ENCODE assay signal across 25 mouse cellular contexts in genomic region chr1:55446273-55446672, GRCm38 (mm10). TPM values are rescaled to one million over a fixed set of nuclear protein-coding genes. Genes with fewer than 3 reads are reported as not detected.
A peak's percentile ranks its signal among the peaks of the same experiment; 100 is the strongest.
DNase-seq lines count a peak whose midpoint lies in the region; ATAC-seq and TF ChIP-seq lines count a peak whose summit lies in the region.
"Had no signal": no experiment of that assay in that cellular context is flagged by ENCODE, and none has a peak within 500 bp of the region (broad histone marks: within the 10 kb centered on the region; RNA-seq: fewer than 3 reads in every experiment).

No protein-coding gene starts in this region.

- no peak for DNase-seq in lung, postnatal 4 days
- peak; percentile 57 for DNase-seq in thymus, adult 2 months
- DNase-seq in thymus, postnatal 4 days = peak; percentile 69
- no peak for DNase-seq in left cerebral cortex, adult 18-20 months (ENCODE audit: low spot score in 2 of 2)
- DNase-seq in urinary bladder, adult 18-20 months (ENCODE audit: low spot score in 2 of 2) = no peak
- DNase-seq in spleen, adult 18-20 months = no peak
- DNase-seq: adrenal gland, postnatal 14 days; B cell, adult 2 months; cerebellum, adult 9-11 months; gastrocnemius, adult 2 months; heart, postnatal 36 days; kidney, adult 8-10 months; kidney, postnatal 10 days; lung, postnatal 14 days; right cerebral cortex, postnatal 14 days had no signal

- ATAC-seq in lung, embryonic 16.5 days (ENCODE audit: low read depth) = peak; percentile 43; the same call in 1 of the 2 replicates
- peak; percentile 51 for ATAC-seq in inflammation-experienced regulatory T-cells, adult 6 months
- ATAC-seq: midbrain, embryonic 13.5 days had no signal

- H3K27ac ChIP-seq in lung, embryonic 16.5 days (ENCODE audit: low read length) = no peak overlapping the region
- H3K27ac ChIP-seq in thymus, adult 2 months (ENCODE audit: control insufficient read depth, insufficient read depth, low read length) = peak overlapping the region; percentile 86
- H3K27ac ChIP-seq: embryonic facial prominence, embryonic 12.5 days; forebrain, embryonic 12.5 days; gastrocnemius, adult 2 months; hindbrain, embryonic 13.5 days; intestine, embryonic 15.5 days; midbrain, embryonic 13.5 days had no signal

- TF ChIP-seq CTCF in thymus, adult 2 months (IDR thresholded peaks at IDR 0.05; ENCODE audit: borderline replicate concordance, control insufficient read depth, extremely low read depth, insufficient read depth, low read length, poor library complexity) = no peak

- H3K9ac ChIP-seq in lung, embryonic 16.5 days (ENCODE audit: low read length) = no peak overlapping the region
- H3K9ac ChIP-seq: embryonic facial prominence, embryonic 12.5 days; forebrain, embryonic 12.5 days; heart, embryonic 12.5 days; hindbrain, embryonic 13.5 days; intestine, embryonic 15.5 days; midbrain, embryonic 13.5 days had no signal

- no peak overlapping the region for H3K4me3 ChIP-seq in lung, embryonic 16.5 days (ENCODE audit: low read length)
- no peak overlapping the region for H3K4me3 ChIP-seq in thymus, adult 2 months (ENCODE audit: control insufficient read depth, insufficient read depth, low read length)
- H3K4me3 ChIP-seq: embryonic facial prominence, embryonic 12.5 days; erythroblast, embryonic 14.5 days; forebrain, embryonic 12.5 days; gastrocnemius, adult 2 months; heart, embryonic 12.5 days; hindbrain, embryonic 13.5 days; intestine, embryonic 15.5 days; megakaryocyte, embryonic 14.5 days; midbrain, embryonic 13.5 days had no signal

- H3K4me2 ChIP-seq in lung, embryonic 16.5 days (ENCODE audit: low read depth, low read length) = no peak overlapping the region
- H3K4me2 ChIP-seq: embryonic facial prominence, embryonic 12.5 days; forebrain, embryonic 12.5 days; heart, embryonic 12.5 days; hindbrain, embryonic 13.5 days; intestine, embryonic 15.5 days; midbrain, embryonic 13.5 days had no signal

- 55% methylated on average over 5 of the region's 5 CpGs for WGBS in lung, embryonic 16.5 days
- WGBS in thymus, adult 2 months = 12% methylated on average over 5 of the region's 5 CpGs

- peaks cover 2% of the 10 kb centered on the region; the same call in 1 of the 2 replicates for H3K4me1 ChIP-seq in lung, embryonic 16.5 days (replicated peaks; ENCODE audit: control insufficient read depth, insufficient read depth, low read length)
- peaks cover 25% of the 10 kb centered on the region for H3K4me1 ChIP-seq in thymus, adult 2 months (replicated peaks; ENCODE audit: control insufficient read depth, insufficient read depth, low read length)
- H3K4me1 ChIP-seq: embryonic facial prominence, embryonic 12.5 days; intestine, embryonic 15.5 days; megakaryocyte, embryonic 14.5 days had no signal

- H3K9me3 ChIP-seq in lung, embryonic 16.5 days (ENCODE audit: control insufficient read depth, low read length) = no peaks in the 10 kb centered on the region
- H3K9me3 ChIP-seq: embryonic facial prominence, embryonic 12.5 days; forebrain, embryonic 12.5 days; heart, embryonic 12.5 days; hindbrain, embryonic 13.5 days; intestine, embryonic 15.5 days; megakaryocyte, embryonic 14.5 days; midbrain, embryonic 13.5 days had no signal

- TF ChIP-seq POLR2A in thymus, adult 2 months (IDR thresholded peaks at IDR 0.05; ENCODE audit: control insufficient read depth, extremely low read depth, insufficient read depth, low read length, poor library complexity) = no peak

- no peaks in the 10 kb centered on the region for H3K27me3 ChIP-seq in lung, embryonic 16.5 days (ENCODE audit: control insufficient read depth, insufficient read depth, low read depth, low read length)
- H3K27me3 ChIP-seq in thymus, adult 2 months (ENCODE audit: control insufficient read depth, insufficient read depth, low read length) = no peaks in the 10 kb centered on the region
- H3K27me3 ChIP-seq: embryonic facial prominence, embryonic 12.5 days; forebrain, embryonic 12.5 days; heart, embryonic 12.5 days; hindbrain, embryonic 13.5 days; intestine, embryonic 15.5 days; megakaryocyte, embryonic 14.5 days; midbrain, embryonic 13.5 days had no signal

- no peaks in the 10 kb centered on the region for H3K36me3 ChIP-seq in lung, embryonic 16.5 days (ENCODE audit: control insufficient read depth, insufficient read depth, low read length)
- no peaks in the 10 kb centered on the region for H3K36me3 ChIP-seq in thymus, adult 2 months (ENCODE audit: control insufficient read depth, insufficient read depth, low read length)
- H3K36me3 ChIP-seq: embryonic facial prominence, embryonic 12.5 days; forebrain, embryonic 12.5 days; heart, embryonic 12.5 days; hindbrain, embryonic 13.5 days; intestine, embryonic 15.5 days; midbrain, embryonic 13.5 days had no signal

RNA-seq across cellular contexts. Expression of gene Plcl1, which starts 40.6 kb away (rescaled TPM):
- polyA plus RNA-seq in lung, embryonic 16.5 days (2015; fragmentation: Nextera tagmentation; extraction: Ambion mirVana) = 1.9 and 2.0 TPM in 2 replicates
- 1 to 10 TPM in 2 of 3 experiments, under 1 TPM in 1; 0.49 to 3.0 (median 2.5) TPM for polyA plus RNA-seq in inflammation-experienced regulatory T-cells, adult 6 months (2017; shearing (Covaris generic))
- 2.7 and 3.8 TPM in 2 replicates for polyA plus RNA-seq in thymus, adult 2 months (2012; rRNA removed)
- 10 to 100 TPM; 22.8 to 23.7 TPM for total RNA-seq in left cerebral cortex, adult 18-20 months (2021)
- polyA plus RNA-seq: erythroblast, embryonic 14.5 days had no signal

Comparison
In these comparisons a context has a peak if more than half of its experiments do, and no peak if none do; other contexts are left out.
1. DNase-seq: peak in thymus, adult 2 months (single experiment) and thymus, postnatal 4 days (single experiment); none in lung, postnatal 4 days (0 of 2), left cerebral cortex, adult 18-20 months (0 of 2), urinary bladder, adult 18-20 months (0 of 2) and spleen, adult 18-20 months (0 of 2).